Mouse (Mus musculus): ENCODE measurements around the gene Adgrf5. TPM values are rescaled to one million over a fixed set of nuclear protein-coding genes. Genes with fewer than 3 reads are reported as not detected.
A peak's percentile ranks its signal among the peaks of the same experiment; 100 is the strongest.

The Adgrf5 gene
- total RNA-seq, 2 experiments from 2014 or later = 78.8 to 85.4 TPM

DNA sequence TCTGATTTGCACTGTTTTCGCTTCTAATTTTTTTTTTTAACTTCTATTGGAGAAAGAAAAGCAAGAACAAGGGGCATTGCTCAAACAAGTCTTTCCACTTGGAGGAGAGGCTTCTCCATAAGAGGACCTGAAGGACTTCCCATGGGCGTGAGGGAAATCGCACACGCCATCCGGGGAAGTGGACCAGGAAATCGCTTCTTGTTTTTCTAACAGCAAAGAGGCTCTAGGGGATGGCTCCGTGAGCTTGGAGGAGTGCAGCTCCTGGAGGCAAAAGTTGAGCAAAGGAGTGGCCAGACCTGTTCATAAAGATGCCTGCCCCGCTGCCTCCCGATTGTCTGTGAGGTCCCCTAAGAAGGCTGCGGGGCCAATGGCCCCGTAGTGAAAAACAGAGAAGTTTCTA lies 29.0 kb downstream of the Adgrf5 start:
- TF ChIP-seq CTCF (IDR thresholded peaks at IDR 0.05) = no peak
- Histone ChIP-seq H3K4me3 (peak overlapping the region; percentile 67), H3K27ac (peak overlapping the region; percentile 89)
- intact Hi-C loops (cut with DNase I) = no loop called here
- DNase-seq = peak; percentile 39

DNA sequence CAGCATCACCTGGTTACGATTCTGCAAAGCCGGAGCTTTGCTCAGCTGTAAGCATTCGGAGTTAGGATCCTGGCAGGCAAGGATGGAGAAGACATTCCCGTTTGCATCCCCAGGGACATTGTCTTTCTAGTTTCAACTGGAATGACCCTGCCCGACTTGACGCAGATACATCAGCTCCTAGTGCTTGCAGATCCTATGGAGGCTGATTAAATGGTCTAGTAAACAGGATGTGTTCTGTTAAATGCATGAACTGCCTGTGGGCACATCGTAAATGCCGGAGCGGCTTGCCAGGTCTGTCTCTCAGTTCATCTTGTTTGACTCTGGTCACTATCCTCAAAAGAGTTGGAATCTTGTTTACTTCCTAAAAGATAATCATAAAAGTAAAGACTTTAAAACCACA lies 31.9 kb downstream of the Adgrf5 start:
- TF ChIP-seq CTCF (IDR thresholded peaks at IDR 0.05) = no peak

DNA sequence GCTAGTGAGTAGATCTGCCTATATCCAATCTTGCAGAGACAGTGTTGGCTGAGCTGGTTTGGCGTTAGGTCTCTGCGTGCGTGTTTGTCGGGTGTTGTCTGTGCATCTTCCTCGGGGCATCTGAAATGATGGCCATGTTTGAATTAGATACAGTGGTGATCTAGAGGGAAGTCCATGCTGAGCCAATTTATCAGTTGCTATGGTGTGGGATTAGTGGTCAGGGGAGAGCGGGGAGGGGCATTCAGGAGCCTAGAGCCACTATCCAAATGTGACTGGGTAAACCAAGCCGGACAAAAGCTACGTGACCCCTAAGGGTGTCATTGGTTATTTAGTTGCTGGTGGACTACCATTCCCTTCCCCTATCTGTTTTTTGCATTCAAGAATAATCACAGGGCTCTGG lies 33.4 kb downstream of the Adgrf5 start:
- Histone ChIP-seq H3K27ac (peak overlapping the region; percentile 89), H3K4me3 (peak overlapping the region; percentile 67)
- intact Hi-C loops (cut with DNase I) = loop anchor here (2.0 kb wide), 1 partner anchor 31 kb away; no protein-coding TSS in a partner anchor
- no peak for DNase-seq
- TF ChIP-seq CTCF (IDR thresholded peaks at IDR 0.05) = no peak

More for the DNA sequence above, 31.9 kb downstream of the Adgrf5 start:
- DNase-seq = no peak
- H3K4me3 ChIP-seq = peak overlapping the region; percentile 67
- intact Hi-C loops (cut with DNase I) = loop anchor here (2.0 kb wide), 1 partner anchor 29 kb away; no protein-coding TSS in a partner anchor
- peak overlapping the region; percentile 89 for H3K27ac ChIP-seq

- no peak for TF ChIP-seq CTCF (IDR thresholded peaks at IDR 0.05)
- DNase-seq = no peak
- H3K27ac ChIP-seq = peak overlapping the region; percentile 89
- intact Hi-C loops (cut with DNase I) = no loop called here
- H3K4me3 ChIP-seq = peak overlapping the region; percentile 67
These were observed 35.4 kb downstream of the Adgrf5 start for GRCm38 (mm10) chr17:43395400-43396258.

GRCm38 (mm10) chr17:43398612-43399011 lies 38.4 kb downstream of the Adgrf5 start:
- TF ChIP-seq CTCF (IDR thresholded peaks at IDR 0.05) = no peak
- peak overlapping the region; percentile 4 for H3K4me3 ChIP-seq
- H3K27ac ChIP-seq = peak overlapping the region; percentile 2
- DNase-seq = no peak
- intact Hi-C loops (cut with DNase I) = no loop called here

- intact Hi-C loops (cut with DNase I) = no loop called here
- peak overlapping the region; percentile 21 for H3K4me3 ChIP-seq
- TF ChIP-seq CTCF (IDR thresholded peaks at IDR 0.05) = no peak
- no peak for DNase-seq
- peak overlapping the region; percentile 2 for H3K27ac ChIP-seq
These were observed 38.9 kb downstream of the Adgrf5 start for GRCm38 (mm10) chr17:43399151-43399550.

GRCm38 (mm10) chr17:43400483-43400882 lies 40.2 kb downstream of the Adgrf5 start:
- TF ChIP-seq CTCF (IDR thresholded peaks at IDR 0.05) = no peak
- intact Hi-C loops (cut with DNase I) = loop anchor here (5.0 kb wide), 1 partner anchor 73 kb away; no protein-coding TSS in a partner anchor
- peak overlapping the region; percentile 21 for H3K4me3 ChIP-seq
- DNase-seq = no peak
- no peak overlapping the region for H3K27ac ChIP-seq

DNA sequence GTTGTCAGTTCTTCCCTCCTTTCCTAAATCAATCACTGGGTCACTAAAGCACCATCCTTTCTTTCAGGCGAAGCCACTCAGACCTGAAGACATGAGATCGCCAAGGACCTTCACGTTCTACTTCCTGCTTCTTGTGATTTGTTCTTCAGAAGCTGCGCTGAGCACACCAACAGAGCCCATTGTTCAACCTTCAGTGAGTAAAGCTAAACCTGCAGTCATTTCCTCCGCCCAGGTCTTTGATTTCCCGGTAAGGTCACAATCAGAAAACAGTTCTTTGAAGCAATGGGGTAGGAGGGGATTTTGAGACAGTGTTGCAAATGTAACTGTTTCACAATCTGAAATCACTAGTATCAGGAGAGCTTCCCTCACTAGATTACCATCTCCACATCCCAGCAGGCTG lies 43.6 kb downstream of the Adgrf5 start:
- no peak overlapping the region for H3K4me3 ChIP-seq
- no peak for TF ChIP-seq CTCF (IDR thresholded peaks at IDR 0.05)
- no peak overlapping the region; the same call in 1 of the 2 replicates for H3K27ac ChIP-seq
- intact Hi-C loops (cut with DNase I) = loop anchor here (5.0 kb wide), 1 partner anchor 77 kb away; no protein-coding TSS in a partner anchor
- DNase-seq = no peak

DNA sequence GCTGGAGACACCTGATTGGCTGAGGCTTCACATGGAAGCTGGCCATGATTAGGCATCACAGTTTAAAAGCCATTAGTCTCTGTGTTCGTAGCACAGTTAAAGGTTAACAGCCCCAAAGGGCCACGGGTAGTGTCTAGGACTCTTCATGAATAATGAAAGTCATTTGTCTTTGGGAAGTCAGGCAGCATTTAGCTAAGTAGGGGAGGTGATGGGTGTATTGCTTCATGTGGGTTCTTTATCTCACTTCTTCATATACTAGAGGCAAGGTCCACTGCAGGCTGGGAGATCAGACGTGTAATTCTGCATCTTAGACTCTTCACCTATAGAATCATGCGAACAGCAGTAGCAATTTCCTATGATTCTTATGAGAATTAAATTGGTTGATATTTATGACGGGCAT lies 44.2 kb downstream of the Adgrf5 start:
- Histone ChIP-seq H3K27ac (no peak overlapping the region; the same call in 1 of the 2 replicates), H3K4me3 (no peak overlapping the region)
- intact Hi-C loops (cut with DNase I) = loop anchor here (5.0 kb wide), 1 partner anchor 77 kb away; no protein-coding TSS in a partner anchor
- no peak for TF ChIP-seq CTCF (IDR thresholded peaks at IDR 0.05)
- no peak for DNase-seq

- Histone ChIP-seq H3K27ac (no peak overlapping the region; the same call in 1 of the 2 replicates), H3K4me3 (no peak overlapping the region; the same call in 1 of the 2 replicates)
- intact Hi-C loops (cut with DNase I) = no loop called here
- no peak for TF ChIP-seq CTCF (IDR thresholded peaks at IDR 0.05)
- DNase-seq = no peak
These were observed 46.1 kb downstream of the Adgrf5 start for GRCm38 (mm10) chr17:43406321-43406720.

DNA sequence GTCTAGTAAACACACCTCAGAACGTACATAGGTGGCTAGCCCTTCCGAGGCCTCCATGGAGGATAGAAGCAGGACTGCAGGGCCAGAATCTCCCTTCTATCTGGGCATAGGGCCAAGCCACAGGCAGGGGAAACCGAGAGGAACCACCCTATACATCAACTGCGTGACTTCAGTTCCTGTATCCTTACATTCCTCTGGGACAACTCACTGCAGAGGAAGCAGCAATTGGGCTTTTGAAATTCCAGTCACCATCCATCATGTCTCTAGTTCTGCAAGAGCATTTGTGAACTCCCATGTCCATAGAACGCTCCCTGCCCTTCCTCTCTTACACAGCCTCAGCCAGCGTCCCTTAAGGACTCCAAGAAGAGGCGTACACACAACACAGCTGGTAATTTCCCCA lies 47.3 kb downstream of the Adgrf5 start:
- Histone ChIP-seq H3K4me3 (no peak overlapping the region), H3K27ac (peak overlapping the region; percentile 28; the same call in 1 of the 2 replicates)
- intact Hi-C loops (cut with DNase I) = no loop called here
- TF ChIP-seq CTCF (IDR thresholded peaks at IDR 0.05) = no peak
- DNase-seq = no peak

DNA sequence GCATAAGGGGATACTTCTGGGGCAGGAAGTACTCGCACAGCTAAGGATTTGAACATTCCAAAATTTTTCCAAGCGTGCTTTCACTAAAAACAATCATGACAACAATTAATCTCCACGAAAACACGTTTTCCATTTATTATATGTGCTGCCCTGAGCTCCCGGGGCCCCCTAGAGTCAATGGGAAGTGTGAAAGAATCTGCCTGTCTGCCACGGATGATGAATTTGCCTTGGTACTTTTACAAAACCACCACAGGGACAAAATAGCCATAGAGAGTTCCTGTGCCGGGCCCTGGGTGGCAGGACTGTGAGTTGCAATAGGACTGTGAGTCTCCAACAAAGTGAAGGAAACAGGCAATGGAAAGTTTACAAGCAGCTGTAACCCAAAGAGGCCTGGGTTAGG lies 52.9 kb downstream of the Adgrf5 start:
- no peak overlapping the region for H3K27ac ChIP-seq
- no peak for DNase-seq
- TF ChIP-seq CTCF (IDR thresholded peaks at IDR 0.05) = no peak
- H3K4me3 ChIP-seq = no peak overlapping the region
- intact Hi-C loops (cut with DNase I) = no loop called here

- no peak overlapping the region for H3K4me3 ChIP-seq
- intact Hi-C loops (cut with DNase I) = no loop called here
- DNase-seq = no peak
- peak; percentile 27; the same call in 1 of the 2 replicates for TF ChIP-seq CTCF (IDR thresholded peaks at IDR 0.05)
- H3K27ac ChIP-seq = no peak overlapping the region
These were observed 59.0 kb downstream of the Adgrf5 start for GRCm38 (mm10) chr17:43419204-43419603.

Data from gastrocnemius, adult 2 months (tissue).